Mouse (Mus musculus) ES-E14 (cell line): ENCODE data around the gene Baz2b.

Experiments
- CHD2 ChIP-seq: IDR thresholded peaks from 2 replicates; pipeline ENCODE4 v1.6.1; 2014; ENCODE audit warnings: mild to moderate bottlenecking, low read depth, low read length, inconsistent platforms
- ZC3H11A ChIP-seq: IDR thresholded peaks from 2 replicates; pipeline ENCODE4 v1.6.1; 2012; ENCODE audit warnings: low read depth, mild to moderate bottlenecking, inconsistent platforms, low read length, borderline replicate concordance
- ZNF384 ChIP-seq: IDR thresholded peaks from 2 replicates; pipeline ENCODE4 v1.6.1; 2012; ENCODE audit warnings: low read depth, low read length, inconsistent platforms

GRCm38 (mm10) chr2:59878221-59878620 lies 331.4 kb downstream of the Baz2b start:
- TF ChIP-seq CHD2, result no peak
- TF ChIP-seq ZNF384, result no peak
- TF ChIP-seq ZC3H11A, result no peak
